Mouse (Mus musculus) limb, embryonic 14.5 days (tissue): ENCODE measurements around the gene Sgip1. TPM values are rescaled to one million over a fixed set of nuclear protein-coding genes. Genes with fewer than 3 reads are reported as not detected.

Source experiments
- ATAC-seq: fragments of 200-750 bp; cut with Nextera tagmentation; 2 replicates; pipeline ENCODE4 v1.8.0; 2017; ENCODE audit warnings: low read depth, moderate number of reproducible peaks, moderate TSS enrichment; ENCODE audit not compliant: low FRiP score
- DNase-seq: peaks from one replicate; pipeline ENCODE4 v3.0.0-alpha.2; 2015; ENCODE audit warnings: low spot score
- H3K27ac ChIP-seq: fragments of 300-500 bp; sonication (generic); replicated peaks from 2 replicates; pipeline ENCODE4 v1.5.1; 2014; ENCODE audit warnings: low read depth, mild to moderate bottlenecking, low read length, moderate library complexity, mixed read lengths
- H3K27me3 ChIP-seq: fragments of 300-500 bp; sonication (generic); 2 replicates; pipeline ENCODE4 v1.6.1; 2014; ENCODE audit warnings: low read length, mixed read lengths; ENCODE audit not compliant: control insufficient read depth, insufficient read depth
- H3K36me3 ChIP-seq: fragments of 300-500 bp; sonication (generic); 2 replicates; pipeline ENCODE4 v1.6.1; 2014; ENCODE audit warnings: mild to moderate bottlenecking, low read length, moderate library complexity, mixed read lengths; ENCODE audit not compliant: control insufficient read depth, insufficient read depth
- H3K4me1 ChIP-seq: fragments of 300-500 bp; sonication (generic); 2 replicates; pipeline ENCODE4 v1.6.1; 2014; ENCODE audit warnings: antibody characterized with exemption, low read length, mixed read lengths; ENCODE audit not compliant: control insufficient read depth, insufficient read depth
- H3K4me2 ChIP-seq: fragments of 300-500 bp; sonication (generic); replicated peaks from 2 replicates; pipeline ENCODE4 v1.6.1; 2014; ENCODE audit warnings: low read depth, mild to moderate bottlenecking, low read length, moderate library complexity; ENCODE audit not compliant: severe bottlenecking
- H3K4me3 ChIP-seq: fragments of 300-500 bp; sonication (generic); replicated peaks from 2 replicates; pipeline ENCODE4 v1.5.1; 2014; ENCODE audit warnings: low read length
- H3K9ac ChIP-seq: fragments of 300-500 bp; sonication (generic); 2 replicates; pipeline ENCODE4 v1.6.1; 2014; ENCODE audit warnings: mild to moderate bottlenecking, low read depth, low read length, moderate library complexity; ENCODE audit not compliant: severe bottlenecking
- H3K9me3 ChIP-seq: fragments of 300-500 bp; sonication (generic); 2 replicates; pipeline ENCODE4 v1.6.1; 2016; ENCODE audit warnings: low read length; ENCODE audit not compliant: control insufficient read depth
- POLR2A ChIP-seq: fragments of 200-500 bp; IDR thresholded peaks from 2 replicates; pipeline ENCODE4 v1.8.0; 2012; ENCODE audit warnings: inconsistent platforms, mild to moderate bottlenecking, moderate library complexity, borderline replicate concordance; ENCODE audit not compliant: insufficient read depth, insufficient read length; ENCODE audit errors: extremely low read depth
- WGBS: fragments of 180-500 bp; shearing (Covaris S2); extraction: QIAGEN DNeasy Blood & Tissue Kit; methylation state at CpG from one replicate; pipeline ENCODE4 v1.1.7; 2014; 5-methylcytosine and 5-hydroxymethylcytosine counted together
- polyA plus RNA-seq, 2 experiments: library from polyadenylated mRNA; depleted of rRNA in 1 of 2; stranded (reverse) in 1 of 2; unstranded in 1 of 2; fragments of >200 nt; fragmentation: Nextera tagmentation in 1 of 2; extraction: Ambion mirVana in 1 of 2; gene quantifications; 2 replicates each; pipeline versions ENCODE4 v1.2.1 to v1.2.3; 2012 to 2014

Sgip1 gene
- polyA plus RNA-seq, 2 experiments, result 3.6 to 4.6 TPM

DNA sequence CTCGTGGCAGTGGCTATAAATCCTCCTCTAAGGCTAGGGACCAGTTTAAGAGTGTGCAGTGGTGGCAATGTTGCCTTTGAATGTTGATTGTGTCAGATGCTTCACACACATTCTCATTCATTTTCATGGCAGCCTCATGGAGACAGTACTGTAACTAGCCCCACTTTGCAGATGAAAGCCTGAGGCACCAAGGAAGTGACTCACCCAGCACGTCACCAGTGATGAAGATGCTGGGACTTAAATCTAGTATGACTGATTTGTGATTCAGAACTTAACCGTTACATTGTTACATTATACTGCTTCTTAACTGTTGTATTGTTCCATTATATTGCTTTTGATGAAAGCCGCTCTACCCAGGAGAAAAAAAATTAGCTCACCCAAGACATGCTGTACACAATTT lies 145.8 kb downstream of the Sgip1 start:
- ATAC-seq, result no peak
- H3K27ac ChIP-seq, result no peak overlapping the region
- no peak overlapping the region for H3K4me3 ChIP-seq
- H3K36me3 ChIP-seq, result no peaks in the 10 kb centered on the region
- no peak overlapping the region for H3K4me2 ChIP-seq
- no peak for TF ChIP-seq POLR2A
- no peaks in the 10 kb centered on the region for H3K9me3 ChIP-seq
- no peak for DNase-seq
- no peaks in the 10 kb centered on the region for H3K4me1 ChIP-seq
- 80% methylated on average over 4 of the region's 4 CpGs for WGBS
- no peaks in the 10 kb centered on the region for H3K27me3 ChIP-seq
- H3K9ac ChIP-seq, result no peak overlapping the region

DNA sequence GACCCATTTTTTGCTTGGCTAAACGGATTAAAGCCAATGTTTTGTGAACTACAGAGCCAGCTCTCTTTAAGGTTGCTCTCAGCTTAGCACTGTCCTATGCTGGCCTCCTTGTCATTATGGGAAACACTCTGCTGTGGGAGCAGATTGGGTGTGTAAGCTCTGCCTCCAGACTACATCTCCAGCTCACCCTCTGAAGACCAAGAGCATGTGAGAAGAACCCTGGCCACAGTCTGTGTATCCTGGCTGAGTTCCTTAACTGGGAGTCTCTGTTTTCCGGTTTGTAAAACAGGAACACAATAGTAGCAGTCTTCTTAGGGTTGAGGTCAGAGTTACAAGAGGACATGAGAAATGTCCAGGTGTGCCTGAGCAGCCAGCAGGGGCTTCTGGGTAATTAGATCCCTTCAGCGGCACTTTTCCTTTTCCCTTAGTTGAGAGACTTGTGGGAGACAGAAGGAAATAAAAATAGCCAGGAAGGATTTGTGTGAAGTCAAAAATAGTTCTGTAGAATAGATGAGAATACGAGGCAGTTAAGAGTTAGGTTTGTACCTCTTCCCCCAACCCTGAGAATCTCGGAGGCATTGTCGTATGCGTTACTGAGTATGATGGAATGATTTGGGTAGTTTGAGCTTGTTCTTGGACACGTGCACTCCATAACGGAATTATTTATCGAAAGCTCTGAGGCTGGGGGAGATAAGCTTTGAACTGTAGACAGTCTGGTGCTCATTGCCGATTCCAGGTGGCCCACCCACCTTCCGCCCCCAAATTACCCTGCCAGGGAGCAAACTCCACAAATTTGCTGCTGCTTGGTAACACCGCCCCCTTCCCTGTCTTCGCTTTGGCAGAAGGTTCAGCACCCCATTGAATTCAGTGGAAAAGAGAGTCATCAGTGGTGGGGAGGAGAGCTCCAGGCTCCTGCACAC lies 146.9 kb downstream of the Sgip1 start:
- 85% methylated on average over 14 of the region's 14 CpGs for whole genome bisulfite sequencing
- DNase-seq (no peak), ATAC-seq (no peak)
- Histone ChIP-seq H3K4me3 (no peak overlapping the region), H3K4me1 (no peaks in the 10 kb centered on the region), H3K9ac (no peak overlapping the region), H3K4me2 (no peak overlapping the region), H3K9me3 (no peaks in the 10 kb centered on the region), H3K27ac (no peak overlapping the region), H3K36me3 (no peaks in the 10 kb centered on the region), H3K27me3 (no peaks in the 10 kb centered on the region)
- TF ChIP-seq POLR2A, result no peak

DNA sequence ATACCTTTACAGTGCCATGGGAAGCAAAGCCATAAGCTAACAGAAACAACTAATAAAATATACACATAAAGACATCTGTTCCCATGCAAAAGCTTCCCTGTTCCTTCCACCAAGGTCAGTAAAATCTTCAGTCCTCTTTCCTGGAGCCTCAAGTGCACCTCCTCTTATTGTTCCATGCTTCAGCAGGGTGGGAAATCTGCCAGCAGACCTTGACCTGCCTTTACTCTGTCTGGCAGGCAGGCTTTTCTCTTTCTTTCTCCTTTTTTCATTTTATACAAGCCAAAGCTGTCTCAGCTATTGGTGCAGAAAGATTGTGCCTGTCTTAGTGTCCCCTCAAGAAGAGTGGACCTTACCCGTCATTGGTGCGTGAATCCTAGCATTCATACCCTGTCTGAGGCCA lies 154.8 kb downstream of the Sgip1 start:
- ATAC-seq, result no peak
- no peak for TF ChIP-seq POLR2A

DNA sequence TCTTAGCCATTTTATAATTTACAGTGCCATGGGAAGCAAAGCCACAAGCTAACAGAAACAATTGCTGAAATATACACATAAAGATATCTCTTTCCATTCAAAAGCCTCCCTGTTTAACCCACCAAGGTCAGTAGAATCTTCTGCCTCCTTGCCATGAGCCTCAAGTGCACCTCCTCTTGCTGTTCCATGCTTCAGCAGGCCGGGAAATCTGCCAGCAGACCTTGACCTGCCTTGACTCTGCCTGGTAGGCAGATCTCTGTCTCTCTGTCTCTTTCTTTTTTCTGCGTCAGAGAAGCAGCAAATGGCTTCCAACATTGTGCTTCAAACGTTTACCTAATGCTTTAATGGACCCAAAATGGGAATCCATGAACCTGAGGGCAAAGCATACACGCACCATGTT lies 157.9 kb downstream of the Sgip1 start:
- Histone ChIP-seq H3K36me3 (no peaks in the 10 kb centered on the region), H3K9me3 (peaks cover 4% of the 10 kb centered on the region)
- TF ChIP-seq POLR2A, result no peak

More for the DNA sequence above, 154.8 kb downstream of the Sgip1 start:
- H3K9ac ChIP-seq, result no peak overlapping the region
- H3K4me2 ChIP-seq, result no peak overlapping the region
- no peaks in the 10 kb centered on the region for H3K27me3 ChIP-seq
- H3K36me3 ChIP-seq, result no peaks in the 10 kb centered on the region
- H3K27ac ChIP-seq, result no peak overlapping the region
- DNase-seq, result no peak
- 94% methylated on average over 2 of the region's 2 CpGs for WGBS
- H3K4me3 ChIP-seq, result no peak overlapping the region
- H3K4me1 ChIP-seq, result no peaks in the 10 kb centered on the region
- H3K9me3 ChIP-seq, result peaks cover 4% of the 10 kb centered on the region

DNA sequence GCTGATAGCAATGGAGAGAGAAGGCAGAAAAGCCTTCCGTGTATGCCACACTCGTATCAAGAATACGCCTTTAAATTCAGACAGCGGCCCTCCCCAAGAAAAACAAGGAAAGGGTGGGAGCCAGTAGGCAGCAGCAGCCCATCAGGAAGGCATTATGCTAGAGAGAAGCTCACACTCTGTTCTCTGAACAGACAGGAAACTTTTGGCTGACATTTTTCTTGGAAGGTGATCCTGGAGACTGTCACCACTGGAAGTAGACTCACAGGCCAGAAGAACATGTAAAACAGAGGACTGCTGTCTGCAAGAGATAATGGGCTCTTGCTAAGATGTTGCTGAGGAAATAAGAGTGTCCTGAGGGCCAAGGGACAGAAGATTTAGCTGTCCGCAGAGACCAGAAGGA lies 158.6 kb downstream of the Sgip1 start:
- Histone ChIP-seq H3K4me2 (no peak overlapping the region), H3K27me3 (no peaks in the 10 kb centered on the region), H3K4me1 (no peaks in the 10 kb centered on the region), H3K4me3 (no peak overlapping the region), H3K9me3 (peaks cover 4% of the 10 kb centered on the region), H3K9ac (no peak overlapping the region), H3K27ac (no peak overlapping the region), H3K36me3 (no peaks in the 10 kb centered on the region)
- no peak for DNase-seq
- TF ChIP-seq POLR2A, result no peak
- ATAC-seq, result no peak
- 85% methylated on average over 5 of the region's 5 CpGs for WGBS

More for the DNA sequence above, 157.9 kb downstream of the Sgip1 start:
- Histone ChIP-seq H3K4me1 (no peaks in the 10 kb centered on the region), H3K9ac (no peak overlapping the region), H3K27me3 (no peaks in the 10 kb centered on the region), H3K4me2 (no peak overlapping the region), H3K27ac (no peak overlapping the region), H3K4me3 (no peak overlapping the region)
- ATAC-seq, result no peak
- 80% methylated on average over 4 of the region's 4 CpGs for WGBS
- DNase-seq, result no peak
